Mouse (Mus musculus) hindbrain, embryonic 11.5 days (tissue): ENCODE measurements at regions not wholly inside any gene's neighbourhood (a gene's known extent, or its start where the extent isn't known, plus 50 kb on each side); places are given as distances from the start of the nearest gene placed in this dataset.
A peak's percentile ranks its signal among the peaks of the same experiment; 100 is the strongest.

Experiments used
- ATAC-seq: fragments of 200-750 bp; cut with Nextera tagmentation; 2 replicates; pipeline ENCODE4 v1.8.0; 2017; ENCODE audit warnings: mild to moderate bottlenecking, moderate TSS enrichment, moderate library complexity; ENCODE audit not compliant: low FRiP score
- DNase-seq: peaks from one replicate; pipeline ENCODE4 v3.0.0-alpha.2; 2015; ENCODE audit warnings: low spot score
- H3K27ac ChIP-seq: fragments of 300-500 bp; sonication (generic); 2 replicates; pipeline ENCODE4 v1.5.1; 2014; ENCODE audit warnings: mild to moderate bottlenecking, low read depth, low read length
- H3K27me3 ChIP-seq: fragments of 300-500 bp; sonication (generic); 2 replicates; pipeline ENCODE4 v1.6.1; 2014; ENCODE audit warnings: mild to moderate bottlenecking, low read length, moderate library complexity, mixed read lengths; ENCODE audit not compliant: control insufficient read depth, insufficient read depth
- H3K36me3 ChIP-seq: fragments of 300-500 bp; sonication (generic); 2 replicates; pipeline ENCODE4 v1.6.1; 2014; ENCODE audit warnings: mild to moderate bottlenecking, low read length, moderate library complexity, mixed read lengths; ENCODE audit not compliant: control insufficient read depth, insufficient read depth
- H3K4me1 ChIP-seq: fragments of 300-500 bp; sonication (generic); replicated peaks from 2 replicates; pipeline ENCODE4 v1.6.1; 2014; ENCODE audit warnings: low read length, mixed read lengths; ENCODE audit not compliant: control insufficient read depth, insufficient read depth
- H3K4me2 ChIP-seq: fragments of 300-500 bp; sonication (generic); replicated peaks from 2 replicates; pipeline ENCODE4 v1.6.1; 2014; ENCODE audit warnings: mild to moderate bottlenecking, low read depth, low read length
- H3K4me3 ChIP-seq: fragments of 300-500 bp; sonication (generic); 2 replicates; pipeline ENCODE4 v1.5.1; 2014; ENCODE audit warnings: low read depth, low read length
- H3K9ac ChIP-seq: fragments of 300-500 bp; sonication (generic); 2 replicates; pipeline ENCODE4 v1.6.1; 2014; ENCODE audit warnings: low read depth, low read length
- H3K9me3 ChIP-seq: fragments of 300-500 bp; sonication (generic); 2 replicates; pipeline ENCODE4 v1.6.1; 2016; ENCODE audit warnings: low read length; ENCODE audit not compliant: control insufficient read depth
- WGBS: fragments of 180-500 bp; shearing (Covaris S2); extraction: QIAGEN DNeasy Blood & Tissue Kit; methylation state at CpG from one replicate; pipeline ENCODE4 v1.1.7; 2014; 5-methylcytosine and 5-hydroxymethylcytosine counted together

GRCm38 (mm10) chr7:136588491-136588890 lies 305.9 kb upstream of the Mgmt start:
- H3K4me2 ChIP-seq: no peak overlapping the region
- H3K27me3 ChIP-seq: 0 out of 2 replicates have a peak, but pooled peaks cover 4% of the 10 kb centered on the region
- no peak overlapping the region for H3K9ac ChIP-seq
- no peak for ATAC-seq
- peak; percentile 43 for DNase-seq
- H3K27ac ChIP-seq: no peak overlapping the region
- no peak overlapping the region for H3K4me3 ChIP-seq
- H3K4me1 ChIP-seq: no peaks in the 10 kb centered on the region
- no peaks in the 10 kb centered on the region for H3K9me3 ChIP-seq
- 51% methylated on average over 6 of the region's 6 CpGs for WGBS
- H3K36me3 ChIP-seq: no peaks in the 10 kb centered on the region

GRCm38 (mm10) chr7:136590947-136591346 lies 303.5 kb upstream of the Mgmt start:
- H3K9me3 ChIP-seq: no peaks in the 10 kb centered on the region
- no peaks in the 10 kb centered on the region for H3K27me3 ChIP-seq
- no peaks in the 10 kb centered on the region for H3K36me3 ChIP-seq
- ATAC-seq (no peak), DNase-seq (no peak)
- H3K27ac ChIP-seq: no peak overlapping the region
- H3K4me3 ChIP-seq: no peak overlapping the region
- H3K4me2 ChIP-seq: no peak overlapping the region
- H3K4me1 ChIP-seq: no peaks in the 10 kb centered on the region
- H3K9ac ChIP-seq: no peak overlapping the region

- ATAC-seq: no peak
- no peak for DNase-seq
- 81% methylated on average over 7 of the region's 7 CpGs for WGBS
- no peaks in the 10 kb centered on the region for H3K36me3 ChIP-seq
- no peaks in the 10 kb centered on the region for H3K9me3 ChIP-seq
- no peaks in the 10 kb centered on the region for H3K4me1 ChIP-seq
- H3K4me2 ChIP-seq: no peak overlapping the region
- H3K27me3 ChIP-seq: no peaks in the 10 kb centered on the region
- no peak overlapping the region for H3K4me3 ChIP-seq
- H3K27ac ChIP-seq: no peak overlapping the region
- H3K9ac ChIP-seq: no peak overlapping the region
These were observed 286.9 kb upstream of the Mgmt start for GRCm38 (mm10) chr7:136607278-136608120.

GRCm38 (mm10) chr7:136613496-136613895 lies 280.9 kb upstream of the Mgmt start:
- no peaks in the 10 kb centered on the region; the same call in 1 of the 2 replicates for H3K27me3 ChIP-seq
- no peak overlapping the region for H3K27ac ChIP-seq
- H3K4me3 ChIP-seq: no peak overlapping the region
- no peak for ATAC-seq
- 53% methylated on average over 4 of the region's 4 CpGs for WGBS
- DNase-seq: peak; percentile 42
- H3K4me1 ChIP-seq: no peaks in the 10 kb centered on the region
- H3K9me3 ChIP-seq: no peaks in the 10 kb centered on the region
- H3K36me3 ChIP-seq: no peaks in the 10 kb centered on the region
- H3K9ac ChIP-seq: no peak overlapping the region
- H3K4me2 ChIP-seq: no peak overlapping the region

GRCm38 (mm10) chr7:136624496-136624895 lies 269.9 kb upstream of the Mgmt start:
- WGBS: 65% methylated on average over 4 of the region's 4 CpGs
- Histone ChIP-seq H3K9me3 (no peaks in the 10 kb centered on the region), H3K4me3 (no peak overlapping the region), H3K9ac (no peak overlapping the region), H3K4me1 (no peaks in the 10 kb centered on the region), H3K4me2 (no peak overlapping the region), H3K27me3 (no peaks in the 10 kb centered on the region), H3K27ac (no peak overlapping the region), H3K36me3 (no peaks in the 10 kb centered on the region)
- ATAC-seq: no peak
- no peak for DNase-seq

- Histone ChIP-seq H3K4me1 (no peaks in the 10 kb centered on the region), H3K9me3 (no peaks in the 10 kb centered on the region), H3K27me3 (no peaks in the 10 kb centered on the region), H3K36me3 (no peaks in the 10 kb centered on the region), H3K9ac (no peak overlapping the region), H3K27ac (no peak overlapping the region), H3K4me3 (no peak overlapping the region), H3K4me2 (no peak overlapping the region)
- ATAC-seq: no peak
- DNase-seq: no peak
- WGBS: 87% methylated on average over 3 of the region's 3 CpGs
These were observed 263.3 kb upstream of the Mgmt start for GRCm38 (mm10) chr7:136631089-136631488.

GRCm38 (mm10) chr7:136640160-136640559 lies 254.3 kb upstream of the Mgmt start:
- Histone ChIP-seq H3K36me3 (no peaks in the 10 kb centered on the region), H3K9ac (no peak overlapping the region), H3K4me1 (no peaks in the 10 kb centered on the region), H3K9me3 (no peaks in the 10 kb centered on the region), H3K27me3 (no peaks in the 10 kb centered on the region), H3K4me2 (no peak overlapping the region), H3K4me3 (no peak overlapping the region), H3K27ac (no peak overlapping the region)
- 25% methylated on average over 5 of the region's 5 CpGs for WGBS
- peak; percentile 17 for DNase-seq
- ATAC-seq: no peak

GRCm38 (mm10) chr7:136640771-136641170 lies 253.6 kb upstream of the Mgmt start:
- H3K27ac ChIP-seq: no peak overlapping the region
- H3K36me3 ChIP-seq: no peaks in the 10 kb centered on the region
- no peaks in the 10 kb centered on the region for H3K4me1 ChIP-seq
- no peak overlapping the region for H3K9ac ChIP-seq
- H3K4me3 ChIP-seq: no peak overlapping the region
- DNase-seq: no peak
- no peak for ATAC-seq
- H3K4me2 ChIP-seq: no peak overlapping the region
- WGBS: 84% methylated on average over 7 of the region's 7 CpGs
- no peaks in the 10 kb centered on the region for H3K27me3 ChIP-seq
- no peaks in the 10 kb centered on the region for H3K9me3 ChIP-seq

GRCm38 (mm10) chr7:136649796-136650195 lies 244.6 kb upstream of the Mgmt start:
- Histone ChIP-seq H3K4me3 (no peak overlapping the region), H3K36me3 (no peaks in the 10 kb centered on the region), H3K4me1 (no peaks in the 10 kb centered on the region), H3K27ac (no peak overlapping the region), H3K9me3 (no peaks in the 10 kb centered on the region), H3K4me2 (no peak overlapping the region), H3K9ac (no peak overlapping the region), H3K27me3 (no peaks in the 10 kb centered on the region)
- DNase-seq (no peak), ATAC-seq (no peak)
- WGBS: 91% methylated on average over 4 of the region's 4 CpGs
